Mouse (Mus musculus) spleen, postnatal 10 days (tissue): ENCODE results near the gene Rgr.
A peak's percentile ranks its signal among the peaks of the same experiment; 100 is the strongest.

Source experiments
- DNase-seq, 2 experiments: peaks; one replicate each; pipeline ENCODE4 v3.0.0; 2021 to 2022; ENCODE audit warnings: low spot score in 2 of 2

Gene Rgr

DNA sequence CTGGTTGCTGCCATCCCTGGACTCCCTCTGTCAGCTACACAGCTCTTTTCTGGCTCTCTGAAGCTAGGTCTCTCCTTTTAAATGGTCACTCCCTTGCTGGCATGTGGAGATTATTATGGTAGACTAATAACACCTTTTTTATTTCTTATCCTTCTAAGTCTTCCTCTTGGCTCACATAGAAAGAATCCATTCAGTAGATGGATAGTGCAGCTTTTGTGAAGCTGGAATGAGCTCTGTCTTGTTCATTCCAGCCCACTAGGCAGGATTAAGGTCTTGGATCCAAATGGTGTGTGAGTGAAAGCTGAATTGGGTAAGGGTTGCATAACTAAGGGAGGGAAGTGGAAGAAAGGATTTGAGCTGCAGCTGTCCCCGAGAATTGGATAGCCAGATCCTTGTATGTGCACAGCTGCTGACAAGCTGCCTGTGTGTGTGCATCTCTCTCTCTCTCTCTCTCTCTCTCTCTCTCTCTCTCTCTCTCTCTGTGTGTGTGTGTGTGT lies at the start of gene Rgr:
Gene Rgr (minus strand): TSS at position 51 of the 497 bp plus-strand sequence.
- no peak for DNase-seq

DNA sequence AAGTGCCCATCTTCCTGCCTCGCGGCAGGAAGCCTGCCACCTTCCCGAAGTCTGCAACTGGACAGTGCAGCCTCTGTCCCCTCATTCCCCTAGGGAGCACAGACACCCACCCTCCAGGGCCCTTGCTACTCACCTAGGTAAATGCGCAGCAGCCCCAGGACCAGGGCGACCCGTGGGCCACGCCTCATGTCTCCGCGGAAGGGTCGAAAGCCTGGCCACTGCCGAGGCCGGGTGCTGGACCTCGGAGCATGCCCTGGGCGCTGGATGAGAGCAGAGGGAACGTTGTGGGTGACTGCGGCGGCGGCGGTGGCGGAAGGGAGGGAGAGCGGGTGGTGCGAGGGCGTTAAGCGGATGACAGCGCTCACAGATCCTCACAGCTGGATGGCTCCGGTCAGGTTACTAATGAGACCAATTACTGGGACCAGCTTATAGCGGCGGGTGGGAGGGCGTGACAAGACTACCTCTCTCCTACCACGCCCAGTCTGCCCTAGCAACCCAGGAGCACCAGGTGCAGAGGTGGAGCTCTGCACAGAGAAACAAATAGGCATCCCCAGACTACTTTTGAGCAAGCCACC lies 49.3 kb upstream of the Rgr start, which contains the start of gene Cdhr1:
Gene Cdhr1 (minus strand): TSS at position 392 of the 575 bp plus-strand sequence.
- DNase-seq, result no peak

DNA sequence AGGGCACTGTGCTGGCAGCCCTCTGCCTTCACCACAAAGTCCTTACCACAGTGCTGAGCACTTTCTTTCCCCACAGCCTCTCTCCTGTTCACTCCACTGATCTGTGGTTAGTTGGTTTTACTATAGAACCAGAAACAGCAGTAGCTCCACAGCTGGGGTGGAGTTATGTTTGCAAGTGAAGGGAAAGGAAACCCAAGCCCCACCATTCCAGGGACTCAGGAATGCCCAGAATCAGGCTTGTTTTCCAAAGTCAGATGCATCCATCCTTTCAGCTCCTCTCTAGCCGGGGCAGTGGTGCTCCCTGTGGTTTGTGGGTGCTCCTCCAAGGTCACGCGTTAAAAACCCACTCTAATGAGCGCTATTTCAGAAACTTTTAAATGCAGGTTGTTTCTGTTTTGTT lies 46.8 kb upstream of the Rgr start:
- no peak for DNase-seq

DNA sequence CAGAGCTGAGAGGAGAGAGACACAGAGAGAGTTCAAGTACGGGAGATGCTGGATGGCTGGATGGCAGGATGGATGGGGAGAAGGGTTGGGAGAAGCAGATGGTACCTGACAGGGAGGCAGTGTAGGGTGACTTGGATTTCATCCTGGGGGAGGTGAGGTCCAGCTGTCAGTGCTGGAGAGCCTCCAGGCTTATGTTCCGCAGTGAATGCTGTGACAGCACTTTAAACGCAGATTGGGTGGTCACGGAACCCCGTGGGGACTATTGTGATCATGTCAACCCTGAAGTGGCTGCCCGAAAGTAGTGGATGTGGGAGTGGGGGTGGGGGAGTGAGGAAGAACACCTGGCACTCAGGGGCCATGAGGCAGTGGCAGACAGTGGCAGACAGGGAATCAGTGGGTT lies 45.7 kb upstream of the Rgr start:
- DNase-seq, result no peak

DNA sequence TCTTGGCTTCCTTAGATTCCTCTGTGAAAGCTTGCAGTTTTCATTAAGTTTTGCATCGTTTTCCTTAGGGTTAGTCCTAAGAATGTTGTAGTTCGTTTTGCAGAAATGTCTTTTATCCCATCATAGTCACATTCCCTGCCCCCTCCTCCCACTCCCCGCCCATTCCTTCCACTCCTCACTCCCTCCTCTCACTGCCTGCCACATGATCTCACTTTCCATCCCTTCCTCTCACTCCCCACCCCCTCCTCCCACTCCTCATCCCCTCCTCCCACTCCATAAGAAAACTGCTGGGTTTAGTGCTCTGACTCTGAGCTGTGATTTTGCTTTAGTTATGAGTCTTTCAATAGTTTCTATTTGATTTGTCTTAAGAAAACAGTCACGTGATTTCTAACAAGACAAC lies 35.0 kb upstream of the Rgr start:
- no peak for DNase-seq

DNA sequence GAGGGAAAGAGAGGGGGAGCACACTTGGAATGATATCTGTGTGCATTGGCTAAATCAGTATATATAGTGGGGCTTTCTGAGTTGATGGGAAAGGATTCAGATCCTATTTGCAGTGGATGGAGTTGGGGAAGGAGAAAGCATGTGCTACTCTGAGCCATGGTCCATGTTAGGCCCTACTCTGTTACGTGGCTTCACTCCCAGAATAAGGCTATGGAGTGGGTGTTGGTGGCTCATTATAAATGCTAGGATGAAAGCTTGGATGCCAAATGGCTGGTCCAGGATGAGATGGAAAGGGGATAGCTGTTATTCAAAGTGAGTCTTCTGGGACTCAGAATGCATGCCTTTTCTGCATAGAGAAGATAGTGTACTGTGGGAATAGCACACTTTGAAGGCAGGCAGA lies 32.0 kb upstream of the Rgr start:
- DNase-seq, result no peak

DNA sequence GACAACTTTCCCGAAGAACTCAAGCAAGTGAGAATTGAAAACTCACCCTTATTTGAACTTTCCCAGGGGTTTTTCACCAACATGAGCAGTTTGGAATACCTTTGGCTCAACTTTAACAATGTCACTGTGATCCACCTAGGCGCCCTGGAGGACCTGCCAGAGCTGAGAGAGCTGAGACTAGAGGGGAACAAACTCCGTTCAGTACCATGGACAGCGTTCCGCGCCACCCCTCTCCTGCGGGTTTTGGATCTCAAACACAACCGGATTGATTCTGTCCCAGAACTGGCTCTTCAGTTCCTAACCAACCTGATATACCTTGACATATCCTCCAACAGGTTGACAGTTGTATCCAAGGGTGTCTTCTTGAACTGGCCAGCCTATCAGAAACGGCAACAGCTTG lies 19.8 kb upstream of the Rgr start:
- DNase-seq, result peak in 1 of 2 experiments; percentile 39

DNA sequence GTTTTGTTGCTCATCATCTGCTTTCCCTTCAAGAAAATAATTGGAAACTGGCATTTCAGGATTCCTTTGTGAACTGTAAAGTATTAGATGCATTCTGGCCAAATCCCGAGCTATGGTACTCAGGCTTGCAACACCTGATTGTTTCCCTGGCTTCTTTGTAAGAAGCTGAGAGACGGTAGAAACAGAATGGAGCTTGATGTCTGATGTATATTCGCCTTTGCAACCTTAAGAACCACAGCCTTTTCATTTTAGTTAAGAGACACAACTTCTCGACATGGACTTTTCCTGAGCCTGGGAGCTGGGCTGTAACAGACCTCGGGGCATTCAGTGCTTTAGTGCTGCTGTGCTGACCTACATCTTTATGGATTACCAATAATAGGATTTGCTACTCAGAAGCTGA lies 18.9 kb upstream of the Rgr start, which contains the start of gene Lrit2:
Gene Lrit2 (plus strand): TSS at position 301 of the 400 bp plus-strand sequence.
- no peak for DNase-seq

DNA sequence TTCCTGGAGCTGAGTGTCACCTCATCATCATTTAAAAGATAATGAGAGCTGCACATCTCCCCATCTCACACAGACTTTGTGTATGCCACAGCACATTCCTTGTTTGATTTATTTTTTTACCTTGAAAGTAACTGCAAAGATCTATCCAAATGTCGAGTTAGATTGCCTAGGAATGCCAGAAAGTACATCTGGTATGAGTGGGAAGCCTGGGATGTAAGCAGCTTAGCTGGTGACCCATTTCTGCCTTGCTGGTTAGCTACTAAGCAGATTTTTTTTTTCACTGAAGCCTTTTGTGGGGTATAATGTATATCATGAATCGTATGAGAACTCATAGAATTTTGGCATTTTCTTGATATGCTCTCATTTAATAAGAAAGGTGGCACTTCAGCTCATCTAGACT lies 17.9 kb upstream of the Rgr start:
- no peak for DNase-seq

DNA sequence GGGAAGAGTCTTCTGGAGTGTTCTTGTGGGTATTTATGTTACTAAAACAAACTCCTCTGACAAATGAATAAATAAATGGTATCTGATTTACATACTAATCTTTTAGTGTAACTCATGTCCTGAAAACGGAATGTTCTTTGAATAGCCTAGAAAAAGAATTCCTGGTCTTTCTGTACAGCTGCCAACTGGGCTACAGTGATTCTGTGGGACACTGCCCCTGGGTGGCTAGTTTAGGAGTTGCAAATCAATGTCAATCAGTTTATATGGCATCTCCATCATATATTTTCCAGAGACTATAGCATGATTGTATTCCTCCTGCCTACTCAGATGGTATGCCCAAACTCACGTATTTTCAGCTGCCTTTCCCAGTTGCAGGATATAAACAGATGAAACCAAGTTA lies 16.1 kb upstream of the Rgr start:
- DNase-seq, result no peak

DNA sequence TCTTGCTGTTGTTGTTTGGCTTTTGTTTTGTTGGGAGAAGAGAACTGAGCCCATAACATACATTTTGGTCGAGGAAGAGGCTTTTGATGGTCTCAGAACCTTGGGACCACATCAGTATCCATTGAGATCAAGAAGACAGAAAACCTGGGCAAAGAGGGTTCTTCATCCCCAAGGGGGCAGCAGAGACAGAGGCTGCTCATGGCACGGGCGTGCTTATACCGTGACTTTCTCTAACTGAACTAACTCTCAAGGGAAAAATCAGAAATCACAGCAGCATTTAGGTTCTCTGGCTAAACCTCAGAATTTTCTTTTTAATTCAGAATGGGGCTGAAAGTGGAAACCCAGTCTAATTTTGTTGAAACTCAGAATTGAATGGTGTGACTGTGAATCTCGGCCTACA lies 14.3 kb downstream of the Rgr start:
- DNase-seq, result no peak

DNA sequence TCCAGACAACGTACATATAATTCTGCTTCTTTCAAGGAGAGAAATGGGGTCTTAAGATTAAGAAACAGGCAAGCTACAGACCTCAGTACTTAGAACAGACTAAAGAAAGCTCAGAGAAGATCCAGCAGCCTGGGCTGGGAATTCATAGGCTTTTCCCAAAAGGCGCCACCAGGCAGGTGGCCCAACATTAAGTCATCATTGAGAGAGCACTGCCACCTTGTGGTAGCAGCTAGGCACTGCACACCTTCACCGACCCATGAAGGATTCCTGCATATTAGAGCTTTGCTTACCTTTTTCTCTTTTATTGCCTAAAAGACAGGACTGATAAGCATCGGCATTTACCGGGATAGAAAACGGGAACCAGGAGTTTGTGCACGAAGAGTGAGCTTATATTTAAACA lies 15.5 kb downstream of the Rgr start:
- DNase-seq, result peak; percentile 20 to 63

DNA sequence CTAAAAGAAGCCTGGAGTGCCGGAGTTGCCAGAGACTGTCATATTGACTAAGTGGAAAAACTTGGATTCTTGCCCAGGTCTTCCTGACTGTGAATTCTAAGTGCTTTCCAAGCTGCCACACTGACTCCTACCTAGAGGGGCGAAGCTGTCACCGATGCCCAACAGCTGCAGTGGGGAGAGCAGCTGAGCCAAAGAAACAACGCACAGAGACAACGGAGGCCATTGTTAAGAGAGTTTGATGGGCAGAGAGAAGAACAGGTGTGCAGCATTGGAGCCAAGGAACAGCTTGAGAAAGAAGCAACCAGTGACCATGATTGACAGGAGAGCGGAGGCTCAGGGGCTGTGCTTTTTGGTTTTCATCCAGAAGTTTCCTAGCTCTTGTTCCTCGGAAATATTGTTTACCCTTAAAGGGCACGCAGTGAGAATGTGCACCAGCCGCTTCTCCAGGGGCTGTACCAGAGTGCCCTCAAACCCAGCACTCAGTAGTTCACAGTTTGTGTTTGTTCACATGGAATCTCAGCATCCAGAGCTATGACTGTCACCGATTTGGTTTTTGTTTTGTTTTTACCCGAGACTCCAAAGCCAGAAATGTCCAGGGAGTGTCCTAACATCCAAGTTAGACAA lies 16.2 kb downstream of the Rgr start:
- no peak for DNase-seq

DNA sequence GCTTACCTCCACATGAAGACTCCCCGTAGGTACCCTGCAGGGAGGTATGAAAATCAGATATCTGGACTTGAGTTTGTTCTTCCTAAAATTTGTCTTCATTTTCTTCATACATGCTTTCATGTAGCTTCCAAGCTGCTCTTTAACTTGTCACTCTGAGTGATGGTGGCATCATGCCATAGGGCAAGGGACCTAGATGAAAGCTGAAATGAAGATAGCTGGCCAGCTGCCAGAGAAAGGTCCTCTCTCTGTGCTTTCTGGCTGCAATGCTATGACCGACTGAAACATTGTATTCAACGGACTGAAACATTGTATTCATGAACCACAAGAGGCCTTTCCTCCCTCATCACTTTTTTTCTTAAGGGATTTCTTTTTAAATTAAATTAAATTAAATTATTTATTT lies 20.2 kb downstream of the Rgr start:
- DNase-seq, result no peak

DNA sequence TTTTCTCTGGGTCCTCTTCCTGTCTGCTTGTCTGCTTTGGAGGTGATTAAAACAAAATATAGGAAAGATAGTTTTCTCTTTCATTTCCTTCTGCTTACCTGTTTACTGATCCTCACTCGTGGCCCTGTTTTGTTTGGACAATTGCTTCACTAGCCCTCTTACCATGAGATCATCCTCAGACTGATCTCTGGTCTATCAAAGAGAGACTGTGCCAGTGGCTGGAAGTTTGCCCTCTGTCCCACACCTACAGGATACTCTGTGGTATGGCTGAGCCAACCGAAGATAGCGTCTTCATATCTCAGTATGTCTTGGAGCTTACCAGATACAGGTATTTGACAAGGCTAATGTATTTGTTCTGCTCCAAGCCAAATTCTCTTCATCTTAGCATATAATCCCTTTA lies 20.8 kb downstream of the Rgr start:
- no peak for DNase-seq

DNA sequence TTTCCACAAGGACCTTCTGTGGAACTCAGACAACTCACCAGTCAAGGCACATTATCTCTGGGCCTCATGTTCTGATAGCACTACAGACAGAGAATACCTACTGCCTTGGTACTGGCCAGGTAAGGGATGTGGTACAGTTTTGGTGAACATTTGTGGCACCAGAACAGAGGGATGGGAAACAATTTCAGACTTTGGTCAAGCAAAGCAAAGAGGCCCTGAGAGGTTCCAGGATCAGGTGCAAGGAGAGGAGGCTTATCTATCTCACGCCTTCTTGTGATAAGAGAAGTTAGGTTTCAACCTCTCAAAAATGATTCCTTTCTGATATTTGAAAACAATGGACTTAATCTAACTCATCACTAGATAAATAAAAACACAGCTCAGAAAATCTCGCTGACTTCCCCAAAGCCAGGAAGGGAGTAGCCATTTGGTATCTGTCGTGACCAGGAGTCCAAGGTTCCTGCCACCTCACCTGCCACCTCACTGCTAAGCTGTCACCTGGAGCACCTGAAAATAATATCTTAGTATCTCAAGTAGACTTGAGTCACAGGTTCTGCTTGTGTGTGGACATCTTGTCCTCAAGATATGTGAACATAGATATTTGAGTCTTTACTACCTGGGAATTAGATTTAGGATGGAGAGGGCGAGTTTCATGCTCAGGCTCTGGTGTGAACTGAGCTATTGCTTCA lies 21.4 kb downstream of the Rgr start:
- no peak for DNase-seq

DNA sequence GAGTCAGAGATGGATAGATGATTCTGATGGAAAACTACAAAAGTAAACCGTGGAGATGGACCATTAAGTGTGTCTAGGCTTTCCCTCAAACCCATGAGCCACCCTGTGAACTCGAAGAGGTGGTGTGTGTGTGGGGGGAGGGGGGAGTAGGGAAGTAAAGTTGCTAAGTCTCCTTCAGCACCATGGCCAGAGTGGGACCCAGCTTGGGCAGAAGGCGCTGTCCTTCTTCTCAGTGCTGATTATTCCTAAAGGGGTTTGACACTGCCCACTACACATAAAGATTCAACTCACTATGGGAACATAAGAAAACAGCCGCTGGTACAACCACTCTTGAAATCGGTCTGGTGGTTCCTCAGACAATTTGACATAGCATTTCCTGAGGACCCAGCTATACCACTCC lies 32.9 kb downstream of the Rgr start:
- no peak for DNase-seq

DNA sequence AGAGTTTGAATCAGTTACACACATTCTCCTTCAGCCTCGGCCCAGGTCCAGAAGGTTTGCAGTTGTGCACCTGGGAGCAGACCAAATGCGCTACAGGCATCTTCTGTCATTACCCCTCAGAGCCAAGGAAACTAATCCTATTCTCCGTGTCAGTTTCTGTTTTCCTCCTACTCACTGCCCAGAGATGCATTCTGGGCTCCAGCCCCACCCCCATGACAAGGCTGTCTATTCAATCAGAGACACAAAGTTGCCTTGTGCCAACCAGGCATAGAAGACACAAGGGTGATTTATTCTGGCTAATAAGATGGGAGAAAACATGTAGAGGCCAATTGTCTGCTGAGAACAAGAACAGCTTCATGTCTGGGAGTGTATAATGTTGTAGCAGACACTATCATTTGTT lies 35.1 kb downstream of the Rgr start:
- no peak for DNase-seq

DNA sequence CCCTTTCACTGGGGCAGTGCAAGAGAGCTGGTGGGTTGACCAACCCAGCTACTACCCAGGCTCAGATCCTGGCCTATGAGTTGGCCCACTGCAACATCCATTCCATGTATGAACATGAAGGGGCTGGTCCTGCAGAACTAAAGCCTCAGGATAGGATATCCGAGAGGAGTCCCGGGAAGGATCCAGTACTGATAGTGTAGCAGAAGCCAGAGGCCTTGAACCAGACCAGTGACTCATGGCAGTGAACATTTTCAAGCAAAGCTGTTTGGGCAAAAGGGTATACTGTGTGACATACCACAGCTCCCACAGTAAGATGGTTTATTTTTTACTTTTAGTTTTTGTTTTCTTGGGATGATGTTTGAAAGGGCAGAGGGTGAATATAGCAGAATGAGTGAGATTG lies 39.1 kb downstream of the Rgr start:
- DNase-seq, result no peak

DNA sequence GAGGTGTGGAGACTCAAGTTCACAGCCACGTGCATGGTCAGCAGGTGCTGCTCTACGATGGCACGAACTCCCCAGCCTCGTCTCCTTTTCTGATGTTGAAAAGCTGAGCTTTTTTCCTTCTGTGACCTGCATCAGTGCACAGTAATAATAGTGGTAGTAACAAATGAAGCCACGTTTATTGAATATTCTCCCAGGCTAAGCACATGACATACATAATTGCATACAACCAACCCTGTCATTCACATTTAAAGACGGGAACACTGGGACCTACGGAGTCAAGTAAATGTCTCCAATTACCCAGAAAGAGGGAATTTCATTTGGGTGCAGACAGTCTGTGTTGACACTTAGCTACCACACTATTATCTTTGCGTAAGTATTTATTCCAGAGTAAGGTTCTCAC lies 42.3 kb downstream of the Rgr start:
- DNase-seq, result no peak

DNA sequence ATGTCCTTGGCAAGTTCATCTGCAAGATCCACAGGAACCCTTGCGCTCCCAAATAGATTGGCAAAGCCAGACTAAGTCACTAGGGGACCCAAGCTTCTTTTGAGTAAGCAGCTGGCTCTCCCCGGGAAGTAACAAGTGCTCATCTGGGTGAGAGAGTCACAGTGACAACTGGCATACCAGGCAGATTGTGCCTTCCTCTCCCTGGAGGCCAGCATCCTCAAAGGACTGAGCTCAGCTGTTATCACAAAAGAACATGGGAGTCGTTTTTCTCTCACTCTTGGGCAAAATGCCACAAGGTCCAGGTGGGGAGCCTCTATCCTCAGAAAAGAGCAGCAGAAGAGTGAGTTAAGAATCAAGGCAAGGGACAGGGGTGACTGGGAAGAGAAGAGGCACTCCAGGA lies 42.9 kb downstream of the Rgr start:
- no peak for DNase-seq

DNA sequence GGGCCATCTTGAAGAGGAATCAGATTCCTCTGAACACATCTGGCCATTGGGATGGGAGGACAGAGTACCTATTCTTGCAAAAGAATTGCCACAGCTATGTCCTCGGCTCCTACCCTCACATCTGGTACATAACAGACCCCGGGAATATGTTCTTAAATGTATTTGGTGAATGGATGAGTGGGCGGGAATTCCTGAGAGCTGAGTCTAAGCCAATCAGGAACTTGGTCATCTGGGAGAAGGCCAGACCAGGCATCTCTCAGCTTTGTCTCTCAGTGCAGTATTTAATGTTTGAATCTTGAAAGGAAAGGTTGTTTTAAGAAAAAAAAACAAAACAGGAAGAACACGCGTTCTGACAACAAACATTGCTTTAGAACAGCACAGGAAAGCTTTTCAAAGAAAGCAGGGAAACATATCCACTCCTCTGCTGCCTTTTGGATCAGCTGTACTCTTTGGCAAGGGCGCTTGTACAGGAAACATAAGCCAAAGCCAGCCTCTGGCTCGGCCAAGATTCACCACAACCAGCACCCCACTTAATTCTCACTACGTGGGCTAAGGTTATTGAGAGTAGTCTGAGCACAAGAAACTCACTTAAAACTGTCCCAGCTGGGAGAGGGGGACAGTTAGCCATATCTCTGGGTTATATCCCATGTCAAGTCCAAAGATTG lies 45.2 kb downstream of the Rgr start:
- no peak for DNase-seq

DNA sequence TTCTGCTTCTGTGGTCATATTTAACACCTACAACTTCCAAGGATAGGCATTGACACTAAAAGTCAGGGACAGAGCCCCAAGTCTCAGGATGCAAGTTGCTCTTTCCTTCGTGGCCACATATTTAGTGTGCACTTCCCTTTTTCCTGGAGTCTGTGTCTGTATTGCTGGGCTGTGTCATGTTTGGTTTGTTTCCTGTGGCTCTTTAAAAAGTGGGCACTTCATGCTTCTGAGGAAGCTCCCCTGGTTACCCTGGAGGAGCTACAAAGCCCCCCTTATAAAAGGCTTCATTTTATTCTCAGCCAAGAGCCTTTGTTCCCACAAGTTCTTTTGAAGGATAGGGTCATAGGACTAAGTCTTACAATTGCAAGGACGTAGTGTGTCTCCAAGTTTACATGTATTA lies 45.9 kb downstream of the Rgr start:
- DNase-seq, result no peak
